Mouse (Mus musculus) olfactory bulb, adult 2 months (tissue): ENCODE data around the gene Samd4b. TPM values are rescaled to one million over a fixed set of nuclear protein-coding genes. Genes with fewer than 3 reads are reported as not detected.

Experiments
- H3K27ac ChIP-seq: fragments of 200-500 bp; 2 replicates; pipeline ENCODE4 v1.5.1; 2012; ENCODE audit warnings: low read depth, low read length; ENCODE audit not compliant: insufficient read depth
- H3K4me1 ChIP-seq: fragments of 200-500 bp; 2 replicates; pipeline ENCODE4 v1.6.1; 2012; ENCODE audit warnings: low read length; ENCODE audit not compliant: control insufficient read depth, insufficient read depth
- H3K4me3 ChIP-seq: fragments of 200-500 bp; 2 replicates; pipeline ENCODE4 v1.5.1; 2012; ENCODE audit warnings: mild to moderate bottlenecking, low read depth, low read length, moderate library complexity; ENCODE audit not compliant: insufficient read depth
- CTCF ChIP-seq: fragments of 200-500 bp; IDR thresholded peaks from 2 replicates; pipeline ENCODE4 v1.5.1; 2012; ENCODE audit warnings: low read depth, mild to moderate bottlenecking, low read length, moderate library complexity; ENCODE audit not compliant: insufficient read depth
- POLR2A ChIP-seq: fragments of 200-500 bp; IDR thresholded peaks from 2 replicates; pipeline ENCODE4 v1.6.1; 2012; ENCODE audit warnings: mild to moderate bottlenecking, low read depth, low read length, moderate library complexity; ENCODE audit not compliant: insufficient read depth
- WGBS: fragments of 180-500 bp; shearing (Covaris S2); methylation state at CpG from one replicate; pipeline ENCODE4 v1.1.7; 2018; 5-methylcytosine and 5-hydroxymethylcytosine counted together
- polyA plus RNA-seq: library from polyadenylated mRNA; stranded (reverse); fragments of >200 nt; gene quantifications from 2 replicates; pipeline ENCODE4 v1.2.4, GENCODE M21; 2012; ENCODE audit warnings: low replicate concordance; ENCODE audit not compliant: missing spikeins, insufficient read depth, insufficient read length

Samd4b gene
- polyA plus RNA-seq, 1 experiment, result not detected

- H3K4me3 ChIP-seq, result peak overlapping the region; percentile 52
- WGBS, result 2% methylated on average over 42 of the region's 43 CpGs
- H3K4me1 ChIP-seq, result peaks cover 16% of the 10 kb centered on the region
- no peak for TF ChIP-seq CTCF
- TF ChIP-seq POLR2A, result no peak
- H3K27ac ChIP-seq, result no peak overlapping the region
These were observed 226.4 kb downstream of the Samd4b start for GRCm38 (mm10) chr7:28371514-28371989.

- 12% methylated on average over 11 of the region's 11 CpGs for WGBS
- peaks cover 12% of the 10 kb centered on the region for H3K4me1 ChIP-seq
- H3K4me3 ChIP-seq, result peak overlapping the region; percentile 52
- no peak for TF ChIP-seq CTCF
- TF ChIP-seq POLR2A, result no peak
- H3K27ac ChIP-seq, result no peak overlapping the region
These were observed 226.9 kb downstream of the Samd4b start for GRCm38 (mm10) chr7:28370977-28371513.

- Histone ChIP-seq H3K27ac (no peak overlapping the region), H3K4me1 (peaks cover 12% of the 10 kb centered on the region), H3K4me3 (no peak overlapping the region)
- WGBS, result 89% methylated on average over 14 of the region's 14 CpGs
- TF ChIP-seq CTCF (no peak), POLR2A (no peak)
These were observed 227.9 kb downstream of the Samd4b start for GRCm38 (mm10) chr7:28370051-28370450.

- no peak for TF ChIP-seq CTCF
- no peak for TF ChIP-seq POLR2A
- 90% methylated on average over 16 of the region's 16 CpGs for WGBS
- peaks cover 12% of the 10 kb centered on the region for H3K4me1 ChIP-seq
- no peak overlapping the region for H3K27ac ChIP-seq
- no peak overlapping the region for H3K4me3 ChIP-seq
These were observed 229.5 kb downstream of the Samd4b start for GRCm38 (mm10) chr7:28368276-28368920.

- 85% methylated on average over 16 of the region's 16 CpGs for WGBS
- no peak for TF ChIP-seq CTCF
- TF ChIP-seq POLR2A, result no peak
- H3K4me1 ChIP-seq, result peaks cover 10% of the 10 kb centered on the region
- no peak overlapping the region for H3K4me3 ChIP-seq
- H3K27ac ChIP-seq, result no peak overlapping the region
These were observed 230.2 kb downstream of the Samd4b start for GRCm38 (mm10) chr7:28367663-28368275.

GRCm38 (mm10) chr7:28362441-28363060 is 235.4 kb downstream of the Samd4b start:
- WGBS, result 86% methylated on average over 16 of the region's 16 CpGs
- Histone ChIP-seq H3K4me1 (no peaks in the 10 kb centered on the region), H3K27ac (no peak overlapping the region), H3K4me3 (no peak overlapping the region)
- TF ChIP-seq POLR2A, result no peak
- no peak for TF ChIP-seq CTCF

- TF ChIP-seq CTCF, result no peak
- TF ChIP-seq POLR2A, result no peak
- Histone ChIP-seq H3K4me3 (no peak overlapping the region), H3K4me1 (no peaks in the 10 kb centered on the region; the same call in 1 of the 2 replicates), H3K27ac (no peak overlapping the region)
- WGBS, result 94% methylated on average over 20 of the region's 20 CpGs
These were observed 236.2 kb downstream of the Samd4b start for GRCm38 (mm10) chr7:28361647-28362341.

- WGBS, result 93% methylated on average over 6 of the region's 6 CpGs
- no peaks in the 10 kb centered on the region; the same call in 1 of the 2 replicates for H3K4me1 ChIP-seq
- TF ChIP-seq POLR2A, result no peak
- TF ChIP-seq CTCF, result no peak
- H3K4me3 ChIP-seq, result no peak overlapping the region
- no peak overlapping the region for H3K27ac ChIP-seq
These were observed 237.7 kb downstream of the Samd4b start for GRCm38 (mm10) chr7:28360291-28360690.

GRCm38 (mm10) chr7:28359854-28360253 is 238.1 kb downstream of the Samd4b start:
- Histone ChIP-seq H3K4me1 (no peaks in the 10 kb centered on the region; the same call in 1 of the 2 replicates), H3K4me3 (no peak overlapping the region), H3K27ac (no peak overlapping the region)
- TF ChIP-seq CTCF (no peak), POLR2A (no peak)
- 86% methylated on average over 10 of the region's 10 CpGs for WGBS
